Mouse (Mus musculus): ENCODE data around the gene Chaf1a.

Gene Chaf1a

DNA sequence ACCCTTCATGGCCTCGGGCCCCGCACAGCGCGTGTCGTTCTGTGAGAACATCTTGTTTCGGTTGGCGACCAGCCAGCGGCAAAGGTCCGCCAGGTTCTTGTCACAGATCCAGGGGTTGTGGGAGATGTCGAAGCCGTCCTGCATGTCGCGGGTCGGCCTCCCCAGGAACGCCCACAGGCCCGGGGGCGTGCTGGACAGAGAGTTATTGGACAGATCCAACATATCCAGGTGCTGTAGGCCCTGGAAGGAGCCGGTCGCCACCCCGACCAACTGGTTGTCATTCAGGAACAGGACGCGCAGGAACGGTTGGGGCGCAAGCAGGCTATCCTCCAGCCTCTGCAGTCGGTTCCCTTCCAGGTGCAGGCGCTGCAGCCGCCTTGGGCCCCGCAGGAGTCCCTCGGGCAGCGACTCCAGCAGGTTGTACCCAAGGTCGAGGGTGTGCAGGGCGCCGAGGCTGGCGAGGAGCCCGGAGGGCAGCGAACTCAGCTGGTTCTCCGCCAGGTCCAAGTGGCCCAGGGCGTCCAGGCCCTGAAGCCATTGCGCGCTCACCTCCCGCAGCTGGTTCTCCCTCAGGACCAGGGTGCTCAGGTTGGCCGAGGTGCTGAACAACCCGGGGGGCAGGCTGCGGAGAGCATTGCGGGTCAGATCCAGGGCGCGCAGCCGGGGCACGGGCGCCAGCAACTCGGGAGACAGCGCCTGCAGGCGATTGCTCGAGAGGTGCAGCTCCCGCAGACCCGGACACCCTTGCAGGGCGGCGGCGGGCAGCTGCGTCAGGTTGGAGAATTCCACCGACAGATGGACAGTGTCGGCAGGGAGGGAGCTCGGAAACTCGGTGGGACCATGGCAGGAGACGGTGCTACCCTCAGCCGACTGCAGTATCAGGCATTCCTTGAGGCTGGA is 80.0 kb downstream of the Chaf1a start:
- DNase-seq, result no peak

DNA sequence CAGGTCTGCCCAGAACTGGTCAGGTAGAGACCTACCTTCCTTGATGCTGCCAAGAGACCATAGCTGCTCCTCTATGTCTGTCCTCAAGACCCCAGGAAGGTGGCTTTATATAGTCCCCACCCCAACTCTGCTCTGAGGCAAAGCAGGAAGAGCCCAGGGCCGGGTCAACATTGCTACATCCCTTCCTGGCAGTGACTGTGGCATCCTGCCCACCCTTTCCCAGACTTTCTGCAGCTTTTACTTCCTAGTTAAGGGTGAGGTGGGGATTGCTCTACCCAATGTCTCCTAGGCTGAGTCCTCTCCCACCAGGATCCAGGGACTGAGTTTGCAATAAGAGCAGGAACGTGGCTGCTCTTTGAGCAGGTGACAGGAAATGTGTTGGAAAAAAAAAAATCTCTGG is 81.6 kb downstream of the Chaf1a start, which contains the start of gene Lrg1:
TSS of gene Lrg1 (minus strand) at position 176 of the 400 bp plus-strand sequence.
- no peak for DNase-seq
